Mouse (Mus musculus) midbrain, embryonic 11.5 days (tissue): Measurements from ENCODE around the gene Mrpl32. TPM values are rescaled to one million over a fixed set of nuclear protein-coding genes. Genes with fewer than 3 reads are reported as not detected.

Experiments
- ATAC-seq: fragments of 200-750 bp; cut with Nextera tagmentation; 2 replicates; pipeline ENCODE4 v1.8.0; 2017; ENCODE audit warnings: moderate TSS enrichment, moderate library complexity; ENCODE audit not compliant: low FRiP score
- DNase-seq: peaks from one replicate; pipeline ENCODE4 v3.0.0; 2015; ENCODE audit warnings: low spot score; ENCODE audit errors: missing footprints
- H3K27ac ChIP-seq: fragments of 300-500 bp; sonication (generic); 2 replicates; pipeline ENCODE4 v1.5.1; 2014; ENCODE audit warnings: low read depth, low read length
- H3K27me3 ChIP-seq: fragments of 300-500 bp; sonication (generic); 2 replicates; pipeline ENCODE4 v1.6.1; 2014; ENCODE audit warnings: mild to moderate bottlenecking, low read length, moderate library complexity, mixed read lengths; ENCODE audit not compliant: control insufficient read depth, insufficient read depth
- H3K36me3 ChIP-seq: fragments of 300-500 bp; sonication (generic); 2 replicates; pipeline ENCODE4 v1.6.1; 2014; ENCODE audit warnings: mild to moderate bottlenecking, low read length, moderate library complexity, mixed read lengths; ENCODE audit not compliant: control insufficient read depth, insufficient read depth
- H3K4me1 ChIP-seq: fragments of 300-500 bp; sonication (generic); 2 replicates; pipeline ENCODE4 v1.6.1; 2014; ENCODE audit warnings: low read length; ENCODE audit not compliant: control insufficient read depth, insufficient read depth
- H3K4me2 ChIP-seq: fragments of 300-500 bp; sonication (generic); 2 replicates; pipeline ENCODE4 v1.6.1; 2014; ENCODE audit warnings: mild to moderate bottlenecking, moderate library complexity
- H3K4me3 ChIP-seq: fragments of 300-500 bp; sonication (generic); 2 replicates; pipeline ENCODE4 v1.5.1; 2014; ENCODE audit warnings: low read depth, low read length
- H3K9ac ChIP-seq: fragments of 300-500 bp; sonication (generic); 2 replicates; pipeline ENCODE4 v1.6.1; 2014; ENCODE audit warnings: low read length
- H3K9me3 ChIP-seq: fragments of 300-500 bp; sonication (generic); 2 replicates; pipeline ENCODE4 v1.6.1; 2016; ENCODE audit warnings: low read length; ENCODE audit not compliant: control insufficient read depth
- WGBS: fragments of 180-500 bp; shearing (Covaris S2); extraction: QIAGEN DNeasy Blood & Tissue Kit; methylation state at CpG from one replicate; pipeline ENCODE4 v1.1.7; 2014; 5-methylcytosine and 5-hydroxymethylcytosine counted together
- polyA plus RNA-seq: library from polyadenylated mRNA; unstranded; fragments of >200 nt; fragmentation: Nextera tagmentation; extraction: Ambion mirVana; gene quantifications from 2 replicates; pipeline ENCODE4 v1.2.1, GENCODE M21; 2014

Gene Mrpl32
- polyA plus RNA-seq, result 121 and 122 TPM in 2 replicates

DNA sequence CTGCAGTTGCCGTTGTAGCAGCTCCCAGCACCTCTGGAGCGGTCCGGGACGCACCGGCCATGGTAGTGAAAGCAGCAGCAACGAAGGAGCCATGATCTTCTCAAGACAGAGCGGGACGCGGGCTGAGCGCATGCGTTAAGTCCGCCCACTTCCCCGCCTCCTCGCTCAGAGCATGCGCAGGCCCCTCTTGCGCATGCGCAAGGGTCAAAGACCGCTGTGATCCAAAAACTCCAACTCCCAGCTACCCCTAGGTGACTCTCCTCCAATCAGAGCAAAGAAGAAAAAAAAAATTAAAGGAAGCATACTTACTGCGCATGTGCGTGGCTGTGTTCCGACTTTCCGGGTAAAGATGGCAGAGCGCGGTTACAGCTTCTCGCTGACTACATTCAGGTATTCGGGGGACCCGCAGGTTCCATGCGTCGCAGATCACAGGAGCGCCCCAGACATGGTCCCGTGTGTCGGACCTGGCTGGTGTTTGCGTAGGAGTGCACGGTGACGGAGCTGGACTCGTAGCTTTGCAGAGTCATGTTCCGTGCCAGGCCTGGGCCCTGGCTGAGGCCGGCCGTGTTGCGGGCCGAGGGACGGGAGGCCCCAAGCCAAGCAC is at the start of gene Mrpl32, which contains the start of gene Psma2:
Mrpl32 (minus strand) TSS at position 240 of the 604 bp plus-strand sequence.
Psma2 (plus strand) TSS at position 315 of the 604 bp plus-strand sequence.
- peak; percentile 98 for ATAC-seq
- Histone ChIP-seq H3K4me2 (peak within 1 kb of the TSS; percentile 73), H3K27me3 (no peaks in the 10 kb centered on the region), H3K9ac (peak within 1 kb of the TSS; percentile 86), H3K4me1 (no peaks in the 10 kb centered on the region), H3K36me3 (peaks cover 5% of the 10 kb centered on the region; the same call in 1 of the 2 replicates), H3K27ac (no peak within 1 kb of the TSS), H3K9me3 (no peaks in the 10 kb centered on the region), H3K4me3 (peak within 1 kb of the TSS; percentile 90)
- DNase-seq, result peak; percentile 99
- under 1% methylated on average over 42 of the region's 42 CpGs for WGBS

DNA sequence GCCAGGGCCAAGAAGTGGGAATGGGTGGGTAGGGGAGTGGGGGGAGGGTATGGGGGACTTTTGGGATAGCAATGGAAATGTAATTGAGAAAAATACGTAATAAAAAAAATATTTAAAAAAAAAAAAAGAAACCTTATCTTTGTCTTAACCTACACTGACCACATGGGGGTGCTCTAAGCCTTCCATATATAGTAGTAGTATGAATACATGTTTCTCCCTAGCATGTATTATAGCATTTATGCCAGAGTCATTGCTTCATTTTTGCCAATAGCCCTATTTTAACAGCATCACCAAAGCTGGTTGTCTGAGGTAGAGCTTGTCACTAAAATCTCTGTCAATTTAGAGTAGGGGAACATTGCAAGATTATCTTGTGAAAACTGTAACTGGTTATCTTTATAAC is 36.3 kb upstream of the Mrpl32 start:
- ATAC-seq, result no peak

DNA sequence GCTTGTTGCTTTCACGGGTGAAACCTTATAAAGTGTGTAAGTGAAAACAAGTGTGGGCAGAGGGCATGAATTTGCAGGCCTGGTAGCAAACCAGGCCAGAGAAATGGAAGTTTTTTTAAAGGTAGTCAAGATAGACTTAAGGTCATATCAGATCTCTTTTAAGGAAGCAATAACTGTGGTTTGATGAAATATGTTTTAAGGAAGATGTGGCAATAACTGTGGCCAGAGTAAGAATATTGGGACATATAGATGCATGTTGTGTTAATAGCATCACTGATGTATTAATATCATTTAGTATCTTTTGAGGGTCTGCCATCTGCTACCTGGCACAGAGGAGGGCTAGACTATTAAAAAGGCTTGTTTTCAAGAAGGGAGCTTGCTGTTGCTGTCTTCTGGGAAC is 27.0 kb upstream of the Mrpl32 start:
- no peaks in the 10 kb centered on the region for H3K4me1 ChIP-seq
- H3K4me3 ChIP-seq, result no peak overlapping the region
- WGBS, result 65% methylated on average over 1 of the region's 1 CpGs
- H3K27ac ChIP-seq, result no peak overlapping the region
- H3K36me3 ChIP-seq, result peaks cover 3% of the 10 kb centered on the region; the same call in 1 of the 2 replicates
- no peak overlapping the region for H3K9ac ChIP-seq
- no peak overlapping the region for H3K4me2 ChIP-seq
- no peaks in the 10 kb centered on the region for H3K27me3 ChIP-seq
- DNase-seq, result no peak
- H3K9me3 ChIP-seq, result no peaks in the 10 kb centered on the region
- ATAC-seq, result no peak

More for the DNA sequence above, 36.3 kb upstream of the Mrpl32 start:
- H3K4me1 ChIP-seq, result no peaks in the 10 kb centered on the region
- peak; percentile 85 for DNase-seq
- WGBS, result 30% methylated on average over 1 of the region's 1 CpGs
- no peak overlapping the region for H3K4me2 ChIP-seq
- no peak overlapping the region for H3K4me3 ChIP-seq
- no peaks in the 10 kb centered on the region for H3K36me3 ChIP-seq
- H3K9me3 ChIP-seq, result no peaks in the 10 kb centered on the region
- no peaks in the 10 kb centered on the region for H3K27me3 ChIP-seq
- H3K27ac ChIP-seq, result no peak overlapping the region
- H3K9ac ChIP-seq, result no peak overlapping the region

DNA sequence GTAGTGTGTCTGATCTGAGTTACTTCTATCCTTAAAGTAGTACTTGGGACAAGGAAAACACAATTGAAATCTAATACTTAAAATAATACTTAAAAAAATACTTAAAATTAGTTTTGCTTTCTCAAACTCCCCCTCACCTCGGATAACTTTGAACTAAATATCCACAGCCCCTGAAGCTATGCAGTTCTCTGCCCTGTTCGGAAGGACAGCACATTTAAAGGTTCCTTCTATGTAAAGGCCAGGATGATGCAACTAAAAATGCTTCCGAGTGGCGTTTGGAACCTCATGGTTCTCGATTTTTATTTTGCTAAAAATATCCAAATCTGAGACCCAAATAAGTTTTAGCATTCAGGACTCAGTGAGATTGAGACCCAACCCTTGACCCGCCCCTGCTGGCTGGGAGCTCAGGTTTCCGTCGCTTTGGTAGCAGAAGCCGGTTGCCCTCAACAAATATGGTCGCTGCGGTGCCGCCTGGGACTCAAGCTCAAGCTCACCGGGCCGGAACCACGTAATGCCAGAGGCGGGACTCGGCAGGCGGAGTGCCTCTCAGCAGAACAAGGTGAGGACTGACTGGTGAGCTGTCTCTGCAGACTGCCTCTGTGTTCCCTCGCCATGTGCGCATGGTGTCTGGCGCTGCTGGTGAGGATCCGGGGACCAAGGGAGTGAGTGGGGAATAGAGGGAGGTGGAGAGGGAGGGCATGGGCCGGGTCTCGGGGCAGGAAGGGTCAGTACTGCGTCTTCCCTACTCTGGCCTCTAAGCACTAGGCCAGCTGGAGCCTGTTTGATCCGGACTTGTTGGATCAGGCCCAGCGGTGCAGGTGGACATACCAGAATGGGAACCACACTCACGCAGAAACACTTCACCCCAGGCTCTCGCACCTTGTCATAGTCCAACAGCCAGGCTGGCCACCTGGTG is 17.0 kb upstream of the Mrpl32 start, which contains the start of gene AW209491:
AW209491 (plus strand) TSS at position 429 of the 916 bp plus-strand sequence.
- Histone ChIP-seq H3K4me3 (peak within 1 kb of the TSS; percentile 60), H3K9ac (peak within 1 kb of the TSS; percentile 79), H3K9me3 (no peaks in the 10 kb centered on the region), H3K36me3 (no peaks in the 10 kb centered on the region), H3K27ac (peak within 1 kb of the TSS; percentile 35; the same call in 1 of the 2 replicates), H3K4me2 (peak within 1 kb of the TSS; percentile 60), H3K4me1 (no peaks in the 10 kb centered on the region), H3K27me3 (no peaks in the 10 kb centered on the region)
- WGBS, result 2% methylated on average over 29 of the region's 29 CpGs
- ATAC-seq (peak; percentile 96), DNase-seq (peak; percentile 96)

DNA sequence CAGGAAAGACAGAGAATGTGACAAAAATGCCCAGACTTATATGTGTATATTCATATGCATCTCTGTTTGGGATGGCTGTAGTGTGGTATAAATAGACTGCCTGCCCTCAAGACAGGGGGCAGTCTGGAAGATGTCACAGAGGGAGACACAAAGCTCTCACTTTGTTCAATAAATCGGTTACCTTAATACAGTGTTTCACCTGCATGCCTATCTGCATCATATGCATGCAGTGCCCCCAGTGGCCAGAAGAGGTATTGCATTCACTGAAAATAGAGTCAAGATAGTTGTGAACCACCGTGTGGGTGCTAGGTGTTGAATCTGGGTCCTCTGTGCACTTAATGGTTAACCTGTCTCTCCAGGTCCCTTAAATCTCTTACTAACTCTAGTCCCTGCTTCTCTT is 5.8 kb upstream of the Mrpl32 start:
- peak; percentile 57; the same call in 1 of the 2 replicates for ATAC-seq

DNA sequence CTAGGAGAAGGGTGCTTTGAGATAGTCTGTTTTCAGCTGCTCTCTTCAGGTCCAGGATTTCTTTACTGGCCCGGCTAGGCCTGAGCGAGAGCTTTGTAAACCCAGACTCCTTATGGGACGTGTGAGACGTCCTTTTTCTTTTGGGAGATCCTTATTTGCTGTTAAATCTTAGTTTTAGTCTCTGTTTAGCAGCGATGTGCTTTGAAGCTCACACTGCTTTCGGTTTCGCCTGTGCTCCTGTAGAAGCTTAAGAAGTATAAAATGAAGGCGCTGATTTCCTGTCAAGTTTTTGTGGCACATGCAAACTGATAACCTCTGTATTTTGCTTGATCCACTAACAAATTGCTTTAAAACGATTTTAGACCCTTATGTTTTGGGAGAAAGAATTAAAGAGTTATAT is 588 bp upstream of the Mrpl32 start:
- WGBS, result under 1% methylated on average over 9 of the region's 9 CpGs
- Histone ChIP-seq H3K27ac (no peak overlapping the region), H3K9ac (peak overlapping the region; percentile 86), H3K4me2 (peak overlapping the region; percentile 73), H3K36me3 (peaks cover 5% of the 10 kb centered on the region; the same call in 1 of the 2 replicates), H3K4me1 (no peaks in the 10 kb centered on the region), H3K27me3 (no peaks in the 10 kb centered on the region), H3K4me3 (peak overlapping the region; percentile 90), H3K9me3 (no peaks in the 10 kb centered on the region)
- ATAC-seq, result no peak
- no peak for DNase-seq

More for the DNA sequence above, 5.8 kb upstream of the Mrpl32 start:
- no peaks in the 10 kb centered on the region for H3K4me1 ChIP-seq
- H3K9ac ChIP-seq, result no peak overlapping the region
- H3K27me3 ChIP-seq, result no peaks in the 10 kb centered on the region
- DNase-seq, result peak; percentile 93
- H3K27ac ChIP-seq, result no peak overlapping the region
- H3K9me3 ChIP-seq, result no peaks in the 10 kb centered on the region
- WGBS, result 60% methylated on average over 2 of the region's 2 CpGs
- H3K4me2 ChIP-seq, result no peak overlapping the region
- peaks cover 14% of the 10 kb centered on the region; the same call in 1 of the 2 replicates for H3K36me3 ChIP-seq
- H3K4me3 ChIP-seq, result no peak overlapping the region

DNA sequence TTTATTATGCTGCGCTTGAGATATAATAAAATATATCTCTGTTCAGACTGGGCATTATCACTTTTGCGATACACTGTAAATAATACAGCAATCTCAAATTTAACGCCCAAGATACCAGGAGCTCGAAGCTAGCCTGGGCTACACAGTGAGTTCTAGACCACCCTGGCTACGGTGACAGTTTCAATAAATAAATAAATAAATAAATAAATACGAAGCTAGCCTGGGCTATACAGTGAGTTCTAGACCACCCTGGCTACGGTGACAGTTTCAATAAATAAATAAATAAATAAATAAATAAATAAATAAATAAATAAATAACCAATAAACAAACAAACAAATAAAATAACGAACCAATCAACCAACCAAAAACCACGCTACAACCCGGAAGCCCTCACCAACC is 502 bp downstream of the Mrpl32 start:
- Histone ChIP-seq H3K4me3 (peak overlapping the region; percentile 90), H3K27me3 (no peaks in the 10 kb centered on the region), H3K9ac (peak overlapping the region; percentile 67), H3K9me3 (no peaks in the 10 kb centered on the region), H3K4me1 (no peaks in the 10 kb centered on the region), H3K36me3 (peaks cover 5% of the 10 kb centered on the region; the same call in 1 of the 2 replicates), H3K4me2 (peak overlapping the region; percentile 57), H3K27ac (no peak overlapping the region)
- peak; percentile 79 for ATAC-seq
- 9% methylated on average over 10 of the region's 10 CpGs for WGBS
- DNase-seq, result peak; percentile 77

DNA sequence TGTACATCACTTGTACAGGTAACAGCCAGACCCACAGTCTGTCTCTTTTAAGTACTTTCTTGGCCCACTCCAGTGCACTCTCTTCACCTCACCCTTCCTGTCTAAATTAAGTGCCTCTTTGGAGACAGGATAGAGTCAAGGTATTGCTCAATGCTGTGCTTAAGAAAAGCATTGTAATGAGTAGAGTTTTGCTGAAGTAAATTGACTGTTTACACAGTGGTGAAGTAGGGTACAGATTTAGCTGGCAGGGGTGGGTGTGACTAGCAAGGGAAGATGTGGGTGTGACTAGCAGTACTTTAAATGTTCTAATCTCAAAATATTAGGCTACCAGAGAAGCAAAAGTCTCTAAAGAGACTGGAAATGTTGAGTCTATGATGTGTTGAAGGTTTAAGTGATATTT is 5.3 kb downstream of the Mrpl32 start:
- no peaks in the 10 kb centered on the region for H3K27me3 ChIP-seq
- H3K9me3 ChIP-seq, result no peaks in the 10 kb centered on the region
- no peaks in the 10 kb centered on the region for H3K4me1 ChIP-seq
- H3K4me2 ChIP-seq, result no peak overlapping the region
- no peak overlapping the region for H3K9ac ChIP-seq
- no peaks in the 10 kb centered on the region for H3K36me3 ChIP-seq
- DNase-seq (no peak), ATAC-seq (no peak)
- H3K27ac ChIP-seq, result no peak overlapping the region
- H3K4me3 ChIP-seq, result no peak overlapping the region

DNA sequence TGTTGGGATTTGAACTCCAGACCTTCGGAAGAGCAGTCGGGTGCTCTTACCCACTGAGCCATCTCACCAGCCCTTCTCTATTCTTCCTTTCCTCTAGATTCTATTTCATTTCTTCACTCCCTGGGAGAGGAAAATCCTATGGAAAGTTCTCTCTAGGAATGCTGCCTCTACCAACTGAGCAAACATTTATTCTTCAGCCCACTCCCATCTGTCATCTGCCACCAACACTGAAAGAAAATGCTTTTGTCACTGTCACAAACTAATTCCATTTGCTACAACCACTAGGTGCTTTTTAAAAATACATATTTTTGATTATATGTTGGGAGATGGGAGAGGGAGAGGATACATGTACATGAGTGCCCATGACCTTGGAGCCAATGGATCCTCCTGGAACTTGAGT is 10.2 kb downstream of the Mrpl32 start:
- H3K9ac ChIP-seq, result no peak overlapping the region
- WGBS, result 86% methylated on average over 2 of the region's 2 CpGs
- H3K9me3 ChIP-seq, result no peaks in the 10 kb centered on the region
- DNase-seq, result no peak
- H3K36me3 ChIP-seq, result no peaks in the 10 kb centered on the region
- ATAC-seq, result no peak
- no peak overlapping the region for H3K4me3 ChIP-seq
- H3K4me1 ChIP-seq, result no peaks in the 10 kb centered on the region
- H3K4me2 ChIP-seq, result no peak overlapping the region
- no peaks in the 10 kb centered on the region for H3K27me3 ChIP-seq
- H3K27ac ChIP-seq, result no peak overlapping the region
